Mouse (Mus musculus) C2C12 (cell line): ENCODE measurements at regions not wholly inside any gene's neighbourhood (a gene's known extent, or its start where the extent isn't known, plus 50 kb on each side); places are given as distances from the start of the nearest gene placed in this dataset.

Experiments used
- H3K27me3 ChIP-seq: one replicate; pipeline ENCODE4 v1.6.1; 2011; ENCODE audit not compliant: control insufficient read depth, insufficient read depth, insufficient read length
- H3K36me3 ChIP-seq: one replicate; pipeline ENCODE4 v1.6.1; 2011; ENCODE audit not compliant: control insufficient read depth, insufficient read depth
- H3K4me3 ChIP-seq: one replicate; pipeline ENCODE4 v1.5.1; 2011; ENCODE audit warnings: mild to moderate bottlenecking, control low read depth; ENCODE audit not compliant: poor library complexity, insufficient read depth, severe bottlenecking
- H3K79me2 ChIP-seq: one replicate; pipeline ENCODE4 v1.6.1; 2011; ENCODE audit not compliant: control insufficient read depth, insufficient read depth
- H3K79me3 ChIP-seq: one replicate; pipeline ENCODE4 v1.6.1; 2011; ENCODE audit warnings: low read depth, control low read depth
- H3ac ChIP-seq: one replicate; pipeline ENCODE3; 2011; ENCODE audit warnings: low read depth; ENCODE audit not compliant: control insufficient read depth, insufficient read length
- CEBPB ChIP-seq: IDR thresholded peaks from one replicate; pipeline ENCODE4 v1.6.1; 2011; ENCODE audit warnings: low read depth, mild to moderate bottlenecking, control low read depth, moderate library complexity
- CTCF ChIP-seq: IDR thresholded peaks from one replicate; pipeline ENCODE4 v1.5.1; 2011; ENCODE audit not compliant: control insufficient read depth, insufficient read depth, insufficient read length
- FOSL1 ChIP-seq: IDR thresholded peaks from one replicate; pipeline ENCODE4 v1.8.0; 2011; ENCODE audit warnings: mild to moderate bottlenecking, low read length; ENCODE audit not compliant: poor library complexity, insufficient read depth, severe bottlenecking
- MAX ChIP-seq: IDR thresholded peaks from one replicate; pipeline ENCODE4 v1.6.1; 2011; ENCODE audit warnings: mild to moderate bottlenecking, control low read depth
- MYOD1 ChIP-seq: IDR thresholded peaks from one replicate; pipeline ENCODE4 v1.6.1; 2011; ENCODE audit warnings: low read depth; ENCODE audit not compliant: control insufficient read depth, insufficient read length
- MYOG ChIP-seq: IDR thresholded peaks from one replicate; pipeline ENCODE4 v1.6.1; 2011; ENCODE audit not compliant: control insufficient read depth, insufficient read length; ENCODE audit errors: extremely low read depth
- USF1 ChIP-seq: IDR thresholded peaks from one replicate; pipeline ENCODE4 v1.6.1; 2011; ENCODE audit warnings: low read depth, mild to moderate bottlenecking, control low read depth, moderate library complexity

DNA sequence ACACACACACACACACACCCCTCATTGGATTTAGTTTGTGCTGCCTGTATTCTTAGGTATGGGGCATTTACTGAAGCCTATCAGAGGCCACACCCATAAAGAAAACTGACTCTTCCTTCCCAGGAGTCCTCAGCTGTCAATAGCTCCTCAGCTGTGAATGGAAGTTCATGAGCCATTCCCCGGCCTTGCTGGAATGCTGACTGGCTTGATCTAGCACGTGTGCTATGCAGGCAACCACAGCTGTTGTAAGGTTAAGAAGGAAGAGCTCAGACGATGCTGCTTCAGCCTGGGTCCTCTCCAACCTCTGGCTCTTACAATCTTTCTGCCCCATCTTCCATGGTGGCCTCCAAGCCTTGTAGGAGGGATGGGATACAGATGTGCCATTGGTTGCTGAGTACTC is 226.7 kb downstream of the Skap2 start:
- no peaks in the 10 kb centered on the region for H3K79me2 ChIP-seq
- H3K27me3 ChIP-seq: peaks cover 4% of the 10 kb centered on the region
- no peaks in the 10 kb centered on the region for H3K36me3 ChIP-seq
- no peaks in the 10 kb centered on the region for H3K79me3 ChIP-seq
- no peak overlapping the region for H3ac ChIP-seq
- no peak overlapping the region for H3K4me3 ChIP-seq
- TF ChIP-seq CEBPB (no peak), MYOD1 (no peak), FOSL1 (no peak), MYOG (no peak), CTCF (no peak), MAX (no peak), USF1 (no peak)

DNA sequence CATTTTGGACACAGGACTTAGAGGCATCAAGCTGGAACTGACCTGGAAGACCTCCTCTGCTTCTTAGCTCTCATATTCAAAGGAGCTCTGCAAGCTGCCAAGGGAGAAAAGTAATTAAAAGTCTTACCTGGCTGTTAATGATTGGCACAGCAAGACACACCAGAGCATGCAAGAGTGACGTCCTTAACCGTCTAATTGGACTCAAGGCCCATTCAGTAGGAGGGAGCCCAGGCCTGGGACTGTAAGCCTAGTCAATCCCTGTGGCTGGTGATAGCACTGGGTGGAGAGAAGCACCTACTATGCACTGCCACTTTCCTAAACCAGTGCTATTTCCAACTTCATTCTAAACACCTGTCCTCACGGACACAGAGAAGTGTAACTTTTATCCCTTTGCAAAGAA is 225.5 kb downstream of the Skap2 start:
- TF ChIP-seq CTCF (no peak), MYOD1 (no peak), USF1 (no peak), MAX (no peak), FOSL1 (no peak), CEBPB (no peak), MYOG (no peak)
- H3K27me3 ChIP-seq: peaks cover 9% of the 10 kb centered on the region
- no peaks in the 10 kb centered on the region for H3K36me3 ChIP-seq
- H3K4me3 ChIP-seq: no peak overlapping the region
- H3ac ChIP-seq: no peak overlapping the region
- H3K79me2 ChIP-seq: no peaks in the 10 kb centered on the region
- H3K79me3 ChIP-seq: no peaks in the 10 kb centered on the region

DNA sequence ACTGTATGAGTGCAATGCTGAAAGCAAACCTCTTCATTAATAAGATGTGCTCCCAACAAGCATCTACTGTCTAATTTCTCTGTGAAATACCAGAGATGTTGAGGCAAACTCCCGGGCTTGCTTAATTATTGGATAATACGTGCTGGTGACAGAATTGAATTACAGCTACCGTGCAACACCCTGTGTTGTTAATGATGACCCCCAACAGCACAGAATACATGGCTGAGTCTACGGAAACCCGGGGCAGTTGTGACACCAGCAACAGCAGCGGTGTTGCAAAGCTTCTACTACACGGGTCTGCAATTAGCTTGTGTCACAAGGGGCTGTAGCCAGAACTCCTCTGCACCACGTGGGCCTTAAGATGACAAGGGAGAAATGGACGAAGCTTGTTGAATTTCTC is 224.2 kb downstream of the Skap2 start:
- H3K79me3 ChIP-seq: no peaks in the 10 kb centered on the region
- H3K27me3 ChIP-seq: peaks cover 11% of the 10 kb centered on the region
- H3ac ChIP-seq: no peak overlapping the region
- TF ChIP-seq FOSL1 (no peak), MYOG (no peak), CTCF (no peak), USF1 (no peak), CEBPB (no peak), MYOD1 (no peak), MAX (no peak)
- H3K4me3 ChIP-seq: no peak overlapping the region
- H3K36me3 ChIP-seq: no peaks in the 10 kb centered on the region
- H3K79me2 ChIP-seq: no peaks in the 10 kb centered on the region

DNA sequence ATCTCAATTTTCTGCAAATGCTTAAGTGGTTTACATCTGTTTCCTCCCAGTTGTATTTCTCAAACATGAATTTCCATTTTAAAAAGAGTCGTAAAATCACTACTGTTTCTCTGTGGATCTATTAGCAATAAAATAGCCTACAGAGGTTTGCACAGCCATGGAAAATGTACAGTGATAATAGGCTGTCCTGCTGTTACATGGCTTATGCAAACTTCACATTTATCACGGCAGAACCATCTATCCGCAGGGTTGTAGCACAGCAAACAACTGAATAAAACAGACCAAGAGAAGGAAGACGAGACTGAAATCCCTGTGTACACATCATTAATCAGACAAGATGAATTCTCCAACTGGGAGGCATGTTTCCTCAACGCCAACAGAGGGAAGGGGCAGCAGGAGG is 222.1 kb downstream of the Skap2 start:
- H3K27me3 ChIP-seq: peaks cover 16% of the 10 kb centered on the region
- H3K36me3 ChIP-seq: no peaks in the 10 kb centered on the region
- H3K79me3 ChIP-seq: no peaks in the 10 kb centered on the region
- H3ac ChIP-seq: no peak overlapping the region
- no peak overlapping the region for H3K4me3 ChIP-seq
- no peak for TF ChIP-seq CTCF
- no peak for TF ChIP-seq MYOD1
- TF ChIP-seq FOSL1: no peak
- no peak for TF ChIP-seq MYOG
- no peak for TF ChIP-seq MAX
- no peak for TF ChIP-seq USF1
- TF ChIP-seq CEBPB: no peak
- H3K79me2 ChIP-seq: no peaks in the 10 kb centered on the region

DNA sequence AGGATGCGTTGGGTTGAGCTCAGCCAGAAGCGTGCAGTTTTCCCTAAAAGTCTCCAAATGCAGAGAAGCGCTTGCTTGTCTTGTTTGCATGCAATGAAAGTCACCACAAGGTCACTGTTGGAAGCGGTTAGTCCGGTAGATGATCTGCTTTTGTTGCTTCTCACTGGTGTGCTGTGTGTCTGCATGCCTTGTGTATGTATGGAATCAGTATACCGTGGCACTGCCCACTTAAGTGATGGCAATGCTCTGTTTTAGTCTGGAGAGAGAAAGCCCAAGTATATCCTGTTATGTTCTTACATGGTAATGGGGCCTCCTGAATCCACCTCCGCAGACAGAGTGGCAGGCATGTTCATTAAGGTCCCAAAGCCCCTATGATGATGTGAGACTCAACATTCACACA is 221.7 kb downstream of the Skap2 start:
- no peak for TF ChIP-seq MYOD1
- TF ChIP-seq CTCF: no peak
- TF ChIP-seq FOSL1: no peak
- no peak for TF ChIP-seq MAX
- no peak for TF ChIP-seq USF1
- TF ChIP-seq MYOG: no peak
- no peak for TF ChIP-seq CEBPB
- Histone ChIP-seq H3K4me3 (no peak overlapping the region), H3K79me2 (no peaks in the 10 kb centered on the region), H3K36me3 (no peaks in the 10 kb centered on the region), H3K27me3 (peaks cover 16% of the 10 kb centered on the region), H3K79me3 (no peaks in the 10 kb centered on the region), H3ac (no peak overlapping the region)

DNA sequence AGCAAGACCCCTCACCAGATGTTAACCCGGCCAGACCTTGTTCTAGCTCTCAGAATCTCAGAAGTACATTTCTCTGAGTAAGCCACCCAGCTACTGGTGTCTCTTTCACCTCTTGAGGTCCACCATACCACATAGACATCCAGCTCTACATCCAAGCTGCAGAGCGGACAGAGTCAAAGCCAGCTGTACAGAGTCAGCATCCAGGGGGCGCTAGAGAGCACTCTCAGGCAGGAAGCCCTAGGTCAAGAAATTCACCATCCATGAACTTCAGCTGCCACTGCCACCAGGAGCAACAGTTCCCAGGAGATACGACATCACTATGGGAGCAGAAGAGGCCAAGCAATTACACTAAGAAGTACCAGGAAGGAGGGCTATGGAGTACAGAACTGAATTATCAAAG is 217.0 kb downstream of the Skap2 start:
- no peaks in the 10 kb centered on the region for H3K79me3 ChIP-seq
- H3ac ChIP-seq: no peak overlapping the region
- TF ChIP-seq CEBPB: no peak
- no peak for TF ChIP-seq MAX
- TF ChIP-seq MYOD1: no peak
- TF ChIP-seq FOSL1: no peak
- TF ChIP-seq CTCF: peak; percentile 9
- no peak for TF ChIP-seq USF1
- TF ChIP-seq MYOG: no peak
- H3K4me3 ChIP-seq: no peak overlapping the region
- H3K79me2 ChIP-seq: no peaks in the 10 kb centered on the region
- peaks cover 19% of the 10 kb centered on the region for H3K27me3 ChIP-seq
- H3K36me3 ChIP-seq: no peaks in the 10 kb centered on the region
